Mouse (Mus musculus) forebrain, postnatal 0 days (tissue): ENCODE results near the gene Tlk2. TPM values are rescaled to one million over a fixed set of nuclear protein-coding genes. Genes with fewer than 3 reads are reported as not detected.

Experiments used
- ATAC-seq: fragments of 200-750 bp; cut with Nextera tagmentation; 2 replicates; pipeline ENCODE4 v1.8.0; 2017; ENCODE audit warnings: mild to moderate bottlenecking, moderate library complexity
- DNase-seq: peaks from one replicate; pipeline ENCODE4 v3.0.0-alpha.2; 2015
- H3K27ac ChIP-seq: fragments of 300-500 bp; sonication (generic); 2 replicates; pipeline ENCODE4 v1.5.1; 2014; ENCODE audit warnings: low read depth, mild to moderate bottlenecking, antibody characterized with exemption, low read length, moderate library complexity, mixed read lengths
- H3K27me3 ChIP-seq: fragments of 300-500 bp; sonication (generic); 2 replicates; pipeline ENCODE4 v1.6.1; 2014; ENCODE audit warnings: mild to moderate bottlenecking, low read length, mixed read lengths; ENCODE audit not compliant: insufficient read depth
- H3K36me3 ChIP-seq: fragments of 300-500 bp; sonication (generic); 2 replicates; pipeline ENCODE4 v1.6.1; 2014; ENCODE audit warnings: mild to moderate bottlenecking, moderate library complexity; ENCODE audit not compliant: insufficient read depth
- H3K4me1 ChIP-seq: fragments of 300-500 bp; sonication (generic); 2 replicates; pipeline ENCODE4 v1.6.1; 2014; ENCODE audit warnings: antibody characterized with exemption; ENCODE audit not compliant: insufficient read depth
- H3K4me2 ChIP-seq: fragments of 300-500 bp; sonication (generic); 2 replicates; pipeline ENCODE4 v1.6.1; 2014; ENCODE audit warnings: low read depth, mild to moderate bottlenecking, moderate library complexity
- H3K4me3 ChIP-seq: fragments of 300-500 bp; sonication (generic); 2 replicates; pipeline ENCODE4 v1.5.1; 2014; ENCODE audit warnings: low read depth, low read length, mixed read lengths
- H3K9ac ChIP-seq: fragments of 300-500 bp; sonication (generic); 2 replicates; pipeline ENCODE4 v1.6.1; 2014; ENCODE audit warnings: mild to moderate bottlenecking
- H3K9me3 ChIP-seq: fragments of 300-500 bp; sonication (generic); 2 replicates; pipeline ENCODE4 v1.6.1; 2016; ENCODE audit warnings: low read length
- CTCF ChIP-seq: sonication (generic); IDR thresholded peaks from 2 replicates; pipeline ENCODE4 v1.5.1; 2016; ENCODE audit warnings: antibody characterized with exemption, control low read depth, low read depth
- WGBS: fragments of 180-500 bp; shearing (Covaris S2); extraction: QIAGEN DNeasy Blood & Tissue Kit; methylation state at CpG from one replicate; pipeline ENCODE4 v1.1.7; 2014; 5-methylcytosine and 5-hydroxymethylcytosine counted together
- polyA plus RNA-seq: library from polyadenylated mRNA; unstranded; fragments of >200 nt; fragmentation: Nextera tagmentation; extraction: Ambion mirVana; gene quantifications from 2 replicates; pipeline ENCODE4 v1.2.1, GENCODE M21; 2015
- total RNA-seq: library from RNA; depleted of rRNA; stranded (reverse); fragments of >200 nt; gene quantifications from 2 replicates; pipeline ENCODE4 v1.2.3, GENCODE M21; 2014

The Tlk2 gene
- total and polyA plus RNA-seq, 2 experiments from 2014 or later = 13.9 to 94.0 TPM

GRCm38 (mm10) chr11:105144508-105145210 lies 33.9 kb upstream of the Tlk2 start:
- WGBS = 84% methylated on average over 11 of the region's 11 CpGs
- no peaks in the 10 kb centered on the region for H3K27me3 ChIP-seq

DNA sequence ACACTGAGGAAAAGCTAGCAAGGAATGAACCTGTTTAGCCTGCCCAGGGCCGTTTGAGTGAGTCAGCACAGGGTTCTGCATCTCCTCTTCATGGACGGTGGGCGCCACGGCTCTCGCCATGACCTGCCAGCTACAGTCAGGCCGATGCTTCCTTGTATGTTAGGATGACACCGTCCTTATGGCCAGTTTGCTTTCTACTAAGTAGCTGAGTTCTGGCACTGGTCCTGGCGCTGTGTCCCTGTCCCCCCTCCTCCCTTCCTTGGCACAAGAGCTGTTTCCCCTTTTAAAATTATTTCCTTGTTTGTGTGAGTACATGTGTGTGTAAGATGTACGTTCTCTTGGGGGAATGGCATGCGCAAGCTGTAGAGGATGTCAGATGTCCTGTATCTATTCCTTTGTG lies 33.4 kb upstream of the Tlk2 start:
- Histone ChIP-seq H3K27me3 (no peaks in the 10 kb centered on the region), H3K36me3 (peaks cover 9% of the 10 kb centered on the region), H3K9ac (no peak overlapping the region), H3K27ac (no peak overlapping the region), H3K4me2 (no peak overlapping the region), H3K4me3 (no peak overlapping the region), H3K9me3 (no peaks in the 10 kb centered on the region), H3K4me1 (no peaks in the 10 kb centered on the region)
- DNase-seq = no peak
- no peak for TF ChIP-seq CTCF
- ATAC-seq = no peak
- 89% methylated on average over 10 of the region's 10 CpGs for WGBS

More at GRCm38 (mm10) chr11:105144508-105145210, 33.9 kb upstream of the Tlk2 start:
- Histone ChIP-seq H3K4me1 (no peaks in the 10 kb centered on the region), H3K9ac (no peak overlapping the region), H3K27ac (no peak overlapping the region), H3K9me3 (no peaks in the 10 kb centered on the region), H3K4me2 (no peak overlapping the region), H3K36me3 (peaks cover 15% of the 10 kb centered on the region), H3K4me3 (no peak overlapping the region)
- TF ChIP-seq CTCF = no peak
- DNase-seq (no peak), ATAC-seq (no peak)

DNA sequence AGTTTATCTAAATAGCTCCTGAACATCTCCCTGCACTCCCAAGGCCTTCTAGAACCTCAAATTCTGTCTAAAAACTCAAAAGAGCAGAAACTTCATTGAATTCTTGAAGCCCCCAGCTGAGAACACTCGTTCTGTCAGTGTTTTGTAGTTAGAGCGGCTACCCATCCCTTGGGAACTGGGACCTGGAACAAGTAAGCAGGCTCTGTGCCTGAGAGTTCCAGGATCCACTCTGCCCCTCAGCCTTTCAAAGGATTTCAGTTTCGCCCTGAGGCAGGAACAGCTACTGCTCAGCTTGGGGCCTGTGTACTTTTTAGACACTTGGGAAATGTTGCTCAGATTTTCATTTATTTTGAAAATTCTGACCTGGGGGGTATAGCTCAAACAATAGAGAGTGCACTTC lies 32.0 kb upstream of the Tlk2 start, which contains the start of gene Gm10842:
Gene Gm10842 (plus strand): TSS at position 301 of the 400 bp plus-strand sequence.
- H3K36me3 ChIP-seq = no peaks in the 10 kb centered on the region
- H3K4me1 ChIP-seq = no peaks in the 10 kb centered on the region
- no peak within 1 kb of the TSS for H3K9ac ChIP-seq
- TF ChIP-seq CTCF = no peak
- DNase-seq (no peak), ATAC-seq (no peak)
- H3K4me2 ChIP-seq = no peak within 1 kb of the TSS
- WGBS = 76% methylated on average over 3 of the region's 3 CpGs
- no peak within 1 kb of the TSS for H3K4me3 ChIP-seq
- H3K27me3 ChIP-seq = no peaks in the 10 kb centered on the region
- H3K9me3 ChIP-seq = no peaks in the 10 kb centered on the region
- H3K27ac ChIP-seq = no peak within 1 kb of the TSS

DNA sequence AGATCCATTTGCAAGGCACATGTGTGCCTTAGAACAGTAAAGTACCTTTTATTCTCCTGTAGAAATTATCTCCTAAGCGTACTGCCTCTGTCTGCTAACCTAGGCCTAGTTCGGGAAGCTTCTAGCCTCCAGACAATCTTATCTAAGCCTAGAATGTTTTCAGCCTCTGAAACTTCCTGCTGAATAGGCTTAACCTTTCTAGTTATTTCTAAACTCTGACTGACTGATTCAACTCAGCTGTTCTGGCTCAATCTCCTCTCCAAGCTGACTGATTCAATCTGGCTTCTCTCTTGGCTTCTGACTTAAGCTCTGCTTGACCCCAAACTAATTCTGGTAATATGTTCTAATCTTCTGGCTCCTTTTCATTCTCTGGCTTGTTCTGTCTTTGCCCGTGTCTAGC lies 29.3 kb upstream of the Tlk2 start:
- H3K4me1 ChIP-seq = no peaks in the 10 kb centered on the region
- H3K4me2 ChIP-seq = no peak overlapping the region
- DNase-seq = no peak
- H3K9me3 ChIP-seq = no peaks in the 10 kb centered on the region
- H3K27ac ChIP-seq = no peak overlapping the region
- H3K36me3 ChIP-seq = no peaks in the 10 kb centered on the region
- WGBS = 83% methylated on average over 3 of the region's 3 CpGs
- TF ChIP-seq CTCF = no peak
- H3K9ac ChIP-seq = no peak overlapping the region
- no peak overlapping the region for H3K4me3 ChIP-seq
- no peaks in the 10 kb centered on the region for H3K27me3 ChIP-seq
- no peak for ATAC-seq

GRCm38 (mm10) chr11:105149766-105150165 lies 28.8 kb upstream of the Tlk2 start:
- TF ChIP-seq CTCF = no peak
- WGBS = 100% methylated on average over 1 of the region's 1 CpGs
- ATAC-seq (no peak), DNase-seq (no peak)
- H3K27me3 ChIP-seq = no peaks in the 10 kb centered on the region
- H3K4me2 ChIP-seq = no peak overlapping the region
- H3K36me3 ChIP-seq = no peaks in the 10 kb centered on the region
- H3K4me3 ChIP-seq = no peak overlapping the region
- no peaks in the 10 kb centered on the region for H3K4me1 ChIP-seq
- no peak overlapping the region for H3K9ac ChIP-seq
- H3K27ac ChIP-seq = no peak overlapping the region
- H3K9me3 ChIP-seq = no peaks in the 10 kb centered on the region

DNA sequence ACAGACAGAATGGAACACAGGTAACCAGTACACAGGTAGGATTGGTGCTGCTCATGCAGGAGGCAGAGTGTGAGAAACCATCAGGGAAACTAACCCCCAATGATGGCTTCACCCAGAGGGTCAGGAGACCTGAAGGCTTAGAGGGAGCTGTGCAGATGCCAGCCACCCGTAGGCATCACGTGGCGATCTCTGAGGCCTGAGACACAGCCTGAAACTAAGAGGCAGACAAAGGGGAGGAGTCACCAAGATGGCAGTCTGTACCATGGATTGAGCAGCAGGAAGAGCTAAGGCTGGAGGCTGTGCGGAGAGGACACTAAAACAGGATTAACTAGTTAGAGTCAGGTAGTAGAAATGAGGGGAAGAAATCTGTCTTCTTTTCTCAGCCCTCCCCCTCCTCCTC lies 27.9 kb upstream of the Tlk2 start:
- no peak for ATAC-seq
- Histone ChIP-seq H3K9me3 (no peaks in the 10 kb centered on the region), H3K36me3 (no peaks in the 10 kb centered on the region), H3K4me3 (no peak overlapping the region), H3K4me2 (no peak overlapping the region), H3K27me3 (no peaks in the 10 kb centered on the region), H3K9ac (no peak overlapping the region), H3K4me1 (no peaks in the 10 kb centered on the region), H3K27ac (no peak overlapping the region)
- 67% methylated on average over 4 of the region's 4 CpGs for WGBS
- no peak for TF ChIP-seq CTCF
- DNase-seq = no peak

DNA sequence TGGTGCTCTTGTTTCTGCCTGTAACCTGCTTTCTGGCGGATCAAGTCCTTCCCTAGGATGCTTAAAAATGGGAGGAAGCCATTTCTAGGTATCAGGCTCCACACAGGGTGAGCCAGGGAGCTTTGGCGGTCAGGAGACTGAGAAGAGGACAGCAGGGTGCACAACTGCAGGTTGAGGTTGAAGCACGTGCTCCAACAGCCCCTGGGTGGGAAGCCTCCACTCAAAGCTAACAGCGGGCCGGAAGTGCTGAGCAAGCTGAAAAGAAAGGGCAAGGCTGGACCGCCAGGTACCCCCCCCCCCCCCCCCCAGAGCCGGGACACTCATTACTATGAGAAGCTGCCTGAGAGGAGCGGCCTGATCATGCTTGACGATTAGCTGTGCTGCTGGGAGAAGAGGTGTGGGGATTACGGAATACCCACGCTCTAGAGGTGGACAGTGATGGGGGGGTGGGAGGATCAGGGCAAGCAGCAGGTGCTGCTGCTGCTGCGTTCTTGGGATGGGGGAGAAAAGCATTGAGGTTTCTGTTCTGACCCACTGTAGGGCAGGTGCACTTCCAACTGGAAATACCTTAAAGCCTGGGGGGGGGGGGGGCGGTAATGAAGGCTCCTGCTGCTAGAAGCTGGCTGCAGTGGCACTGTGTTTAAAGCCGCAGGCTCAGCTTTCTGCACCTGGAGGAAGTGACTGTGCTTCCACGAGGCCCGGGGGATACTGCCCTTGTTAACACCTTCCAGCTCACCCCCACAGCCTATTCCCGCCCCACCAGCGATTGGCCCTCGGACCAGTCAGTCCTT lies 27.2 kb upstream of the Tlk2 start:
- Histone ChIP-seq H3K9ac (0 out of 2 replicates have a peak overlapping the region, but pooled peaks have one; percentile 14), H3K36me3 (no peaks in the 10 kb centered on the region), H3K27me3 (no peaks in the 10 kb centered on the region), H3K4me1 (no peaks in the 10 kb centered on the region), H3K27ac (no peak overlapping the region), H3K9me3 (no peaks in the 10 kb centered on the region), H3K4me3 (no peak overlapping the region), H3K4me2 (no peak overlapping the region)
- WGBS = 23% methylated on average over 18 of the region's 19 CpGs
- ATAC-seq (no peak), DNase-seq (no peak)
- TF ChIP-seq CTCF = no peak
